Mouse (Mus musculus): ENCODE measurements around the gene Ptma. TPM values are rescaled to one million over a fixed set of nuclear protein-coding genes. Genes with fewer than 3 reads are reported as not detected.
"Not testable (repeated sequence)": the region's sequence is repeated elsewhere in the genome, so short reads cannot be mapped to it uniquely, and the experiment has no call there.

Ptma gene
- total RNA-seq, 2 experiments from 2014 or later = 1,018 to 1,064 TPM

DNA sequence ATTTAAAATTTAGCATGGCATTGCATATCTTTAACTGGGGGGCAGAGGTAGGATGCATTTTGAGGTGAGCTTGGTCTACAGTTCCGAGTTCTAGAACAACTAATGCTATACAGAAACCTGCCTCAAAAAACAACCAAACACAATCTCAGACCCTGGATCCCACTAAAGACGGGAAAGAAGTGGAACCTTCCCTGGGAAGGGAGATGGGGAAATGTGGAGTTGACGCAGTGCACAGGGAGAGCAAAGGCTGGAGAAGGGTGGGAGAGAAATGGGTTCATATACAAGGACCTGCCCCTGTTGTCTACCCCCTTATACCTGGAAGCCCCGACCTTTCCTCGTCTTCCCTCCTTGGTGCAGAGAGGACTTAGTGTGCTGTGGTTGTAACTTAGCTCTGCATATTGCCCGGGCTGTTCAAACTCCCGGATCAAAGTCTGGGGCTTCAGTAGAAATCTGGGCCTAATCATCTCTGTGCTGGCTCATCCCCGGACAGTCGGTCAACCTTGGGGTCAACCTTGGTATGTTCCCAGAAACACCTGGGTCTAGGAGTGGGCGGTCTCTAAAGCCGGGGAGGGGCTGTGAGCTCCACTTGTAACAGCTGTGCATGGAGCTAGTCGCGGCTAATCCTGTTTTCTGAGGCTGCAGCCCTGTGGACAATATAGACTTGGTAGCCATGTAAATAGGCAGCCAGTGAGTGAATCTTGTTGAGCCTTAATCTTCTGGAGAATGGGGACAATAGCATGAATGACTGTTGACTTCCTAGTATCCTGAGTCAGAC is 5.2 kb downstream of the Ptma start:
- DNase-seq = peak; percentile 19
- intact Hi-C loops (cut with DNase I) = loop anchor here (2.0 kb wide), 2 partner anchors 29 to 91 kb away; no protein-coding TSS in a partner anchor

DNA sequence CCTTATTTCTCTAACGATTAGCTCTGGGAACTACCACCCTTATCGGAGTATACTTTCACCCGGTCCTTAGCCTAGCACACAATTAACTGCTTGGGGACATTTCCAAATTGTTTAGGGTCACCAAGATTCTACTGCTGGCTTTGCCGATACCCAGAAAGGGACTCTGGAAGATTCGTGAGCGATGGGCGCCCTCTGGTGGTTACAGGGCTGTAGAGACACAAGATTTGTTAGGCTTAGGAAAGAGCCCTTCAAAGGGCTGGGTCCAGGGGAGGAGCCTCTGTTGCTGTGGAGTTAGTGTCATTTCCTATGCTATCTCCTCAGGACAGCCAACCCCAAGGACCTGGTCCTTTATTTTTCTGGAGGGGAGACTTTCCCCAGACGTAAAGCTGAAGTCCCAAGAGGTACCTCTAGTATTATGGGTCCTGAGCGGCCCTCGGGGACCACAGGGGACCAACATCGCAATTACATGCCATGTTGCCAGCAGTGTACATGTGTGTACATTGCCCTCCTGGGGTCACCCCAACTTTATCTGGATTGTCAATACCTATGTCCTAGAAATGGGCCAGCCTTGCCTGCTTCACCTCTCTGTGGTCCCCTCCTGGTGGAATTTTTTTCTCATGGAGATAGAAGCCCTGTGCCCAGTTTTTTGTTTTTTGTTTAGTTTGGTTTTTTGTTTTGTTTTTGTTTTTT is 6.0 kb downstream of the Ptma start:
- intact Hi-C loops (cut with DNase I) = loop anchor here (2.0 kb wide), 2 partner anchors 30 to 92 kb away; no protein-coding TSS in a partner anchor

DNA sequence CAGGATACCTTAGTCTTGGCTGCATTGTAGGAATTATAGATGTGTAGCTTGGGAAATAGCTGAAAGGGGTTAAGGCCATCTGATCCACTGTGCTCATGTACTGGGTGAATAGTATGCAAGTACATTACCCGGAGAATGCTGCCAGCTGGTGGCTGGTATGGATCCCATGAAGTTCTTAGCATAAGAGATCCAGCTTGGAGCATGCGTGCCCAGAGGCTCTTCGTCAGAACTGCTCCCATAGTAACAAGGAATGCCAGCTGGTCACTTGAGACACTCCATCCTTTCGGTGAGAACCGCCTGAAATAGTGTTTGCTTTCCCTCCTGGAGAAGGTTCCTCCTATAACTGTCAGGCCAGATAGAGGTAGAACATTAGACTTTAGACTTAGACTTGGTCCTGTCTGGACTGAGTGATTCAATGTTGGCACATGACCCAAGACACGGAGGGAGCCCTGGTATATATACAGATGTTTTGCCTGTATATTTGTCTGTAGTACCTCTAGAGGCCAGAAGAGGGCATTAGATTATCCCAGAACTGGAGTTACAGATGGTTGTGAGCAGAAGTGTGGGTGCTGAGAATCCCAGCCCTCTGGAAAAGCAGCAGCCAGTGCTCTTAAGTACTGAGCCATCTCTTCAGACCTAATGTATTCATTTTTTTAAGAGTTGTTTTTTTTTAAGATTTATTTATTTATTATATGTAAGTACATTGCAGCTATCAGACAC is 7.0 kb downstream of the Ptma start:
- intact Hi-C loops (cut with DNase I) = loop anchor here (2.0 kb wide), 2 partner anchors 31 to 93 kb away; no protein-coding TSS in a partner anchor
- peak; percentile 27 for DNase-seq

More for the DNA sequence above, 6.0 kb downstream of the Ptma start:
- peak; percentile 95 for DNase-seq

DNA sequence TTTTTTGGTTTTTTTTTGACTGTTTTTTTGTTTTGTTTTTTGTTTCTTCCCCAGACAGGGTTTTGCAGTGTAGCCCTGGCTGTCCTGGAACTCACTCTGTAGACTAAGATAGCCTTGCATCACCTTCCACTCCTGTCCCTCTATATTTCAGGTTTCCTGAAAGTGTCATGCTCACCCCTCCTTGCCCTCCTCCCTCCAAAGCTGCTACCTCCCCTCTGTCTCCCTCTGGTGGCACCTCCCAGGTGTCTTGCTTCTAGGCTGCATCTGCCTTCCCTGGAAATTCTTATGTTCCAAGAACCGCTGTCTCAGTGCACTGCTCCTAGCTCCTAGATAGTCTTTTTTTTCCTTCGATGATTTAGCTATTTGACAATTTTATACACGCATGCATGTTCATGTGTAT is 11.9 kb downstream of the Ptma start:
- intact Hi-C loops (cut with DNase I) = no loop called here
- peak; percentile 31 for DNase-seq

- DNase-seq; intact Hi-C loops (cut with DNase I): not testable (repeated sequence)
Observed at GRCm38 (mm10) chr1:86539583-86539982, 13.1 kb downstream of the Ptma start.

- intact Hi-C loops (cut with DNase I) = no loop called here
- no peak for DNase-seq
Observed at GRCm38 (mm10) chr1:86542584-86542983, 16.1 kb downstream of the Ptma start.

DNA sequence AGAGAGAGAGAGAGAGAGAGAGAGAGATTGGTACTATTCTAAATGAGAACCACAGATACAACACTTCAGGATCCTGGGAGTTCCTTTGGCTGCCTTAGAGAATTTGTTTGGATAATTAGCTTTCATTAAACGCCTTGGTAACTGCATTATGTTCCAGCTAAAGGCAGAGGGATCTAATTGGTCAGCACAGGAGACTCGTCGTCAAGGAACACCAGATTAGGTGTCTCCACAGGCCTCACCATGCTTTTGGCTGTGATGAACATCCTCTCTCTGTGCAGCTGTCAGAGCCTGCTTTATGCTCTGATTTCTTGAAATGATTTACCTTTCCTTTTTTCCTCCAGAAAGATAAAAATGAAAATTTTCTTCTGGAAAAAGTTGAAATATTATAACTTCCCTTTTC is 20.3 kb downstream of the Ptma start:
- intact Hi-C loops (cut with DNase I) = no loop called here
- DNase-seq = no peak

DNA sequence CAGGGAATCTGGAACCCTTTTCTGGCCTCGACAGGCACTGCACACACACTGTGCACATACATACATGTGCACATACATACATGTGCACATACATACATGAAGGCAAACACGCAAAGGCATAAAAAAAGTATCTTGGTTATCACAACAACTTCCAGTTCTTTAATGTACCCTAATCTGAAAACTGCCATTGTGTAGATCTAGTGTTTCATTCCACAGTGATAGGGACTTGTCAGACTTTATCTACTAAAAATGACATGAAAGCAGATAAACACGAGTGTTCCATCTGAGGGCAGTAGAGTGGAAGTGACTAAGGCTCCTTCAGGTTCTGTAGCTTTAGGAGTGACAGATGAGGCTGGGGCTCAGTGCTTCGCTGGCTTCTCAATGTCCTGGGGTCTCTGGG is 24.8 kb downstream of the Ptma start:
- intact Hi-C loops (cut with DNase I) = no loop called here
- DNase-seq = no peak

DNA sequence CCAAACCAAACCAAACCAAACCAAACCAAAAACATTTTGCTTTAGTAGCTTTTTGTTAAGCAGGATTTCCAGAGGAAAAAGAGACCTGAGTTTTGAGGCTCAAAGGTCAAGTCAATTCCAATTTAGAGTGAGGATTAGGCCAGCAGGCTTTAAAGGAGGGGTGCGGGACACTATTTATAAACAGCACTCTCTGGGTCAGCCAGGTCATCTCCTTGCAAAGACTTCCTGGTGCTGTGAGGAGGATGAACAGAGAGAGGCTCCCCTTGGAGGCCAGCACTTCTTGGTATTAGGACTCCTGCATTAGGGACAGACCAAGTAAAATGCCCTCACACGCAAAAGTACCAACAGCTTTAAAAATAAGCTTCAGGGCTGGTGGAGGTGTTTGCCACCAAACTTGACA is 25.4 kb downstream of the Ptma start:
- DNase-seq = no peak
- intact Hi-C loops (cut with DNase I) = no loop called here

GRCm38 (mm10) chr1:86555665-86556064 is 29.1 kb downstream of the Ptma start:
- no peak for DNase-seq
- intact Hi-C loops (cut with DNase I) = no loop called here

GRCm38 (mm10) chr1:86557872-86558271 is 31.3 kb downstream of the Ptma start:
- no peak for DNase-seq
- intact Hi-C loops (cut with DNase I) = no loop called here

GRCm38 (mm10) chr1:86559232-86559631 is 32.7 kb downstream of the Ptma start:
- no peak for DNase-seq
- intact Hi-C loops (cut with DNase I) = no loop called here

- DNase-seq = no peak
- intact Hi-C loops (cut with DNase I) = no loop called here
Observed at GRCm38 (mm10) chr1:86562663-86563062, 36.1 kb downstream of the Ptma start.

DNA sequence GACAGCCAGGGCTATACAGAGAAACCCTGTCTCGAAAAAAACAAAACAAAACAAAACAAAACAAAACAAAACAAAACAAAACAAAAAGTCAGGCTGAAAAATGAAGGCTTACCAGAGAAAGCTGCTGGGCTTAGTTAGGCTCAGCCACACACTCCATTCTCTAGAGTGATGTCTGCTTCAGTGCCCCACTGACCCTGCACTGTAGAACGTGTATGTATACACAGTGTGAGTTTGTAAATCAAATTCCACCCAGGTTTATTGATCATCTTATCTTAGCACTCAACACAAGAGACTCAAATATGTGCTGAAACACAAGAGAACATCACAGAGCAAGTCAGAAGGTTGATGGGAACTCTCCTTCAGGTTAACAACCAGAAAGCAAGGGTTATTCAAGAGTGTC is 41.9 kb downstream of the Ptma start:
- DNase-seq = no peak
- intact Hi-C loops (cut with DNase I) = no loop called here

GRCm38 (mm10) chr1:86569292-86569860 is 42.9 kb downstream of the Ptma start:
- DNase-seq = no peak
- intact Hi-C loops (cut with DNase I) = no loop called here

GRCm38 (mm10) chr1:86571381-86571780 is 44.9 kb downstream of the Ptma start:
- intact Hi-C loops (cut with DNase I) = no loop called here

GRCm38 (mm10) chr1:86571941-86572340 is 45.4 kb downstream of the Ptma start:
- intact Hi-C loops (cut with DNase I) = no loop called here
- no peak for DNase-seq

More at GRCm38 (mm10) chr1:86571381-86571780, 44.9 kb downstream of the Ptma start:
- no peak for DNase-seq

Data from left cerebral cortex, postnatal 4 days (tissue).